Mouse (Mus musculus) C2C12 (cell line): ENCODE data around the gene Slc41a3. TPM values are rescaled to one million over a fixed set of nuclear protein-coding genes. Genes with fewer than 3 reads are reported as not detected.

Experiments
- H3K27me3 ChIP-seq: one replicate; pipeline ENCODE4 v1.6.1; 2011; ENCODE audit not compliant: control insufficient read depth, insufficient read depth, insufficient read length
- H3K36me3 ChIP-seq: one replicate; pipeline ENCODE4 v1.6.1; 2011; ENCODE audit not compliant: control insufficient read depth, insufficient read depth
- H3K4me3 ChIP-seq: one replicate; pipeline ENCODE4 v1.5.1; 2011; ENCODE audit warnings: mild to moderate bottlenecking, control low read depth; ENCODE audit not compliant: poor library complexity, insufficient read depth, severe bottlenecking
- H3K79me2 ChIP-seq: one replicate; pipeline ENCODE4 v1.6.1; 2011; ENCODE audit not compliant: control insufficient read depth, insufficient read depth
- H3K79me3 ChIP-seq: one replicate; pipeline ENCODE4 v1.6.1; 2011; ENCODE audit warnings: low read depth, control low read depth
- H3ac ChIP-seq: one replicate; pipeline ENCODE3; 2011; ENCODE audit warnings: low read depth; ENCODE audit not compliant: control insufficient read depth, insufficient read length
- CEBPB ChIP-seq: IDR thresholded peaks from one replicate; pipeline ENCODE4 v1.6.1; 2011; ENCODE audit warnings: low read depth, mild to moderate bottlenecking, control low read depth, moderate library complexity
- CTCF ChIP-seq: IDR thresholded peaks from one replicate; pipeline ENCODE4 v1.5.1; 2011; ENCODE audit not compliant: control insufficient read depth, insufficient read depth, insufficient read length
- FOSL1 ChIP-seq: IDR thresholded peaks from one replicate; pipeline ENCODE4 v1.8.0; 2011; ENCODE audit warnings: mild to moderate bottlenecking, low read length; ENCODE audit not compliant: poor library complexity, insufficient read depth, severe bottlenecking
- MAX ChIP-seq: IDR thresholded peaks from one replicate; pipeline ENCODE4 v1.6.1; 2011; ENCODE audit warnings: mild to moderate bottlenecking, control low read depth
- MYOD1 ChIP-seq: IDR thresholded peaks from one replicate; pipeline ENCODE4 v1.6.1; 2011; ENCODE audit warnings: low read depth; ENCODE audit not compliant: control insufficient read depth, insufficient read length
- MYOG ChIP-seq: IDR thresholded peaks from one replicate; pipeline ENCODE4 v1.6.1; 2011; ENCODE audit not compliant: control insufficient read depth, insufficient read length; ENCODE audit errors: extremely low read depth
- USF1 ChIP-seq: IDR thresholded peaks from one replicate; pipeline ENCODE4 v1.6.1; 2011; ENCODE audit warnings: low read depth, mild to moderate bottlenecking, control low read depth, moderate library complexity
- polyA plus RNA-seq: library from polyadenylated mRNA; unstranded; fragments of >200 nt; fragmentation: generic; extraction: Trizol; gene quantifications from one replicate; pipeline ENCODE4 v1.2.1, GENCODE M21; 2012; ENCODE audit warnings: missing spikeins

The Slc41a3 gene
- polyA plus RNA-seq, 1 experiment, result 0.97 TPM

DNA sequence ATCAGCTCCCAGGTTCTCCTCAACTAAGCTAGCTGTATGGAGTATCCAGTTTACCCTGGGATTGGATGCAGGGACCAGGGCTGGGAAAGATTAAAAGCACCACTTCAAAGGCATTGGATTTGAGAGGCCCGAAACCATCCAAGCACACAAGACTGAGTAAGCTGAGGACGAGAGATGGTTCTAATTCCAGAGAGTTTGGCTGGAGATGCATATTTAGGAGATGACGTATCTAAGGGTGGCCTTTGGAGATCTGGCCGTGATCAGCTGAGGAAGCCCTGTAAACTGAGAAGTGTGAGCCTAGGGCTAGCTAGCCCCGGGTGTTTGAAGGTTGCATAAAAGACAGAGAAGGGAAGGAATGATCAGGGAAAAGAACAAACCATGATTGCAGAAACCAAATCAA lies 16.4 kb upstream of the Slc41a3 start:
- H3K36me3 ChIP-seq, result no peaks in the 10 kb centered on the region
- no peaks in the 10 kb centered on the region for H3K79me2 ChIP-seq
- no peaks in the 10 kb centered on the region for H3K27me3 ChIP-seq
- no peak overlapping the region for H3K4me3 ChIP-seq
- no peaks in the 10 kb centered on the region for H3K79me3 ChIP-seq
- no peak overlapping the region for H3ac ChIP-seq
- no peak for TF ChIP-seq MAX
- TF ChIP-seq CEBPB, result no peak
- no peak for TF ChIP-seq CTCF
- no peak for TF ChIP-seq MYOG
- no peak for TF ChIP-seq FOSL1
- no peak for TF ChIP-seq USF1
- no peak for TF ChIP-seq MYOD1

DNA sequence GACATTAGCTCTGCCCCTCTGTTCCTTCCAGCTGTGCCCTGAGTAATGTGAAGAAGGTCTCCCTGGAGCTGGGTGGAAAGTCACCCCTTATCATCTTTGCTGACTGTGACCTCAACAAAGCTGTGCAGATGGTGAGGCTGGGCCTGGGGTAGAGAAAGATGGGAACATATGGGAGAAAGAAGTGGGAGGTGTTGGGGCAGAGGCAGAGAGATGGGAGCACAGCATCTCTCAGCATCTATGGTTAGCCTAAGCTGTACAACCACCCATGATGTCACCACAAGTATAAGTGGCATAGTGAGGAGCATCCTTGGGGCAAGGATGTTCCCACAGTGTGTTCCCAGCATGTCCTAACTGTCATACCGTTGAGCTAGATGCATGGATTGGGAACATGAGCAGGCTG lies 13.8 kb upstream of the Slc41a3 start:
- Histone ChIP-seq H3K4me3 (no peak overlapping the region), H3K36me3 (no peaks in the 10 kb centered on the region), H3ac (no peak overlapping the region), H3K79me3 (no peaks in the 10 kb centered on the region), H3K27me3 (no peaks in the 10 kb centered on the region), H3K79me2 (no peaks in the 10 kb centered on the region)
- no peak for TF ChIP-seq CEBPB
- TF ChIP-seq MYOG, result no peak
- no peak for TF ChIP-seq CTCF
- no peak for TF ChIP-seq MYOD1
- no peak for TF ChIP-seq USF1
- TF ChIP-seq MAX, result no peak
- no peak for TF ChIP-seq FOSL1

DNA sequence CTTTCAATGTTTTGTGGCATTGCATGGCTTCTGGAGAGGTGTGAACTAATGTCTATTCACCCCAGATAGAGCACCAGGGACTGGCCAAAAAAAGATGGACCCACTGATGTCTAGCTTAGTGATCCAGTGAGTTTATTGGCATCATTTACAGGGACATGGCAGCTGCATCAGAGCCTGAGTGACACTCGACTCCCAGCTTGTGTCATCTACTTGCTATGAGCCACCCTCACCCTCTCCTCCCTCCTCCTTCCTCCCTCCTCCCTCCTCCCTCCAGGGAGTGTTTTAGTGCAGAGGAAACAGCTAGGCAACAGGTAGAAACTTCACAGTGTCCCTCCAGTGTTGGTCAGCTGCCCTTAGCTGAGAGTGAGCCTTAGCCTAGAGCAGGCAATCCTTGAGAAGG lies 9.6 kb upstream of the Slc41a3 start:
- H3K27me3 ChIP-seq, result peaks cover 7% of the 10 kb centered on the region
- no peak for TF ChIP-seq CEBPB
- no peak for TF ChIP-seq MYOG
- H3K79me3 ChIP-seq, result no peaks in the 10 kb centered on the region
- no peak overlapping the region for H3ac ChIP-seq
- H3K36me3 ChIP-seq, result no peaks in the 10 kb centered on the region
- no peaks in the 10 kb centered on the region for H3K79me2 ChIP-seq
- H3K4me3 ChIP-seq, result no peak overlapping the region

DNA sequence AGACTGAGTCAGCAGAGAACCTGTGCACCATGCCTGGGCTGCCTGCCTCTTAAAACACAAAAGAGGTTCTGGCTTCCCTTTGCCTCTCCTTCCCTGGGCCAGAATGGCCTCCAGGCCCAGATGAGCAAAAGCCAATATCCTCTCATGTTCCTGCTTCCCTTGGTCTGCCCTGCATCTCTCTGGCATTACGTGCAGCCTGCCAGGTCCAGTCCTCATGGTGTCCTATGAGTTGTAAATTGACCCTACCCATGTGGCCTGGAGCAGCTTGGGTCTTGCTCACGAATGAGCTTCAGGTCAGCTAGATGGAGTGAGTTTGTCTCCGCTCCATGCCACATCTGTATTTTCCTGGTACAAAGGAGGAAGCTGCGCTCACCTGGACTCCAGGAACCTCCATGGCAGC lies 7.5 kb upstream of the Slc41a3 start:
- no peak for TF ChIP-seq USF1
- TF ChIP-seq MYOG, result no peak
- no peak for TF ChIP-seq FOSL1
- no peak for TF ChIP-seq CEBPB
- Histone ChIP-seq H3K36me3 (no peaks in the 10 kb centered on the region), H3ac (no peak overlapping the region)

DNA sequence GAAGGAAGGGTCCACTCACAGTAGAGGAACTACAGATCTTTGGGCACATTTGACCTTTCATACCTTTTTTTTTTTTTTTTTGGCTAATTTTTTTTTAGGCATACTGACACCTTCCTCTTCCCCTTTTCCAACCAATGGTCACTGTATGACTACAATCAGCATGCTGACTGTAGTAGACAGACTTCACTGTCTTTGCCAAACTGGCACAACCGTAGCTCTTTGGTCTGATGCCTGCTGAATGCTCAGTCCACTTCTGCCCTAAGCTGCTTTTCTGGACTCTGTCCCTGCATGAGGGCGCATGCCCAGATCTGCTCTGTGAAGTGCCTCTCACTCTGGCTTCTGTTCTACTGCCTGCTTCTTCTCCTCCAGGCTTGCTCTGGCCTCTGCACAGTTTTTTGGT lies 6.9 kb upstream of the Slc41a3 start:
- no peaks in the 10 kb centered on the region for H3K36me3 ChIP-seq
- H3K79me3 ChIP-seq, result no peaks in the 10 kb centered on the region
- TF ChIP-seq USF1, result no peak
- no peak for TF ChIP-seq CTCF
- TF ChIP-seq MAX, result no peak
- TF ChIP-seq MYOD1, result no peak
- TF ChIP-seq CEBPB, result no peak
- TF ChIP-seq FOSL1, result no peak
- no peak for TF ChIP-seq MYOG
- H3K79me2 ChIP-seq, result no peaks in the 10 kb centered on the region
- peaks cover 21% of the 10 kb centered on the region for H3K27me3 ChIP-seq
- no peak overlapping the region for H3K4me3 ChIP-seq
- H3ac ChIP-seq, result no peak overlapping the region

More for the DNA sequence above, 7.5 kb upstream of the Slc41a3 start:
- H3K79me3 ChIP-seq, result no peaks in the 10 kb centered on the region
- no peak overlapping the region for H3K4me3 ChIP-seq
- no peaks in the 10 kb centered on the region for H3K79me2 ChIP-seq
- peaks cover 15% of the 10 kb centered on the region for H3K27me3 ChIP-seq

DNA sequence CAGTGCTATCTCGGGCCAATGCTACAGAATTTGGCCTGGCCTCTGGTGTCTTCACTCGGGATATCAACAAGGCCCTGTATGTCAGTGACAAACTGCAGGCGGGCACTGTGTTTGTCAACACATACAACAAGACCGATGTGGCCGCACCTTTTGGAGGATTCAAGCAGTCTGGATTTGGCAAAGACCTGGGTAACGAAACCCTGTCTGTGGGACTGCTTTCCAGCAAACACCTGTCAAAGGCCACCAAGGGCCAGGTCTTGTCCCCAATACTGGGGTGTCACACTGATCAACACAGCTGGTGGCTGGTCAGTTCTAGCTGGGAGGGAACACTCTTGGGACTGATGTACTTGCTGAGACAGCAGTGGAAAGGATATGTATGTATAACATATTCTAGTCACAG lies 6.3 kb upstream of the Slc41a3 start:
- TF ChIP-seq CTCF (no peak), FOSL1 (no peak), MYOG (no peak), MYOD1 (no peak), USF1 (no peak), MAX (no peak), CEBPB (no peak)

DNA sequence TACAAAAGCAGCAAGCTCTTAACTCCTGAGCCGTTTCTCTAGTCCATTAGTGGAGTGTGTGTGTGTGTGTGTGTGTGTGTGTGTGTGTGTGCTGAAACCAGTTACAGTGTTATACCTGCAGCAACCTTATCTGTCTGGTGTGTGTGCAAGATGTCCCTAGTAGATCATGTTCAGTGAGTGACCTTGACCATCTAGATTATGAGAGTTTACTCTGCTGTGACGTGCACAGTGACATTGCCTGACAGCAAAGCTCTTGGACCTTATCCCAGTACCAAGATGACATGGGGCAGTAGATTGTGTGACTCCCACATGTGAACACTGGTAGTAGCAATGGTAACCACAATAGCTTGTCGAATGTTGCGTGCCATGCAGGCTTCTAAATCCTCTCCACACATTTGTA lies 4.2 kb upstream of the Slc41a3 start:
- TF ChIP-seq MYOG, result no peak

More for the DNA sequence above, 6.3 kb upstream of the Slc41a3 start:
- Histone ChIP-seq H3K36me3 (no peaks in the 10 kb centered on the region), H3K27me3 (peaks cover 27% of the 10 kb centered on the region), H3K79me3 (no peaks in the 10 kb centered on the region), H3ac (no peak overlapping the region), H3K4me3 (no peak overlapping the region), H3K79me2 (no peaks in the 10 kb centered on the region)

More for the DNA sequence above, 4.2 kb upstream of the Slc41a3 start:
- Histone ChIP-seq H3K4me3 (no peak overlapping the region), H3ac (no peak overlapping the region), H3K36me3 (no peaks in the 10 kb centered on the region), H3K79me2 (no peaks in the 10 kb centered on the region), H3K27me3 (peaks cover 29% of the 10 kb centered on the region), H3K79me3 (no peaks in the 10 kb centered on the region)
